Mouse (Mus musculus) gastrocnemius, postnatal 36 days (tissue): ENCODE data around the gene Henmt1. TPM values are rescaled to one million over a fixed set of nuclear protein-coding genes. Genes with fewer than 3 reads are reported as not detected.

ENCODE experiments used
- DNase-seq, 2 experiments: peaks; one replicate each; pipeline ENCODE4 v3.0.0; 2022
- intact Hi-C: fragments of 180-260 bp; cut with DNase I; formaldehyde crosslinking; loops from one replicate; pipeline ENCODE4 v1.15.1; 2025
- total RNA-seq, 2 experiments: library from RNA; stranded (reverse); gene quantifications; 2 replicates each; pipeline ENCODE4 v1.2.3; 2021

Henmt1 gene
- total RNA-seq, 2 experiments from 2014 or later, result not detected

DNA sequence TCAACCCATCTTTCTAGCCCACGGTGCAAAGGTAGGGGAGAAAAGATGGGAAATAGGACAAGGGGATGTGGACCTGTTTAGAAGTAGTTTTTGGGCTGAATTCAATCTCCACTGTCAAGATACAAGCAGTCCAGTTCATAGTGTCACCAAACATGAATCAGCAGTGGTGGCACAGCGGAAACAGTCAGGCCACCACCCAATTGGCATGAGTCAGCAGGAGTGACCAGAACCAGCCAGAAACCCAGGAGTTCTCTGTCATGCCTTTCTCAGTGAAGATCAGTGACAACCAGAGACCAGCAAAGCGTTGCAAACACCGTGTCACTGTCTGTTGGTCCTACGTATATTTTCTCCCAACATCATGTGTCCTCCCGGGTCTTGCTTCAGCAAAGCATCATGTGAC is 6.1 kb upstream of the Henmt1 start:
- intact Hi-C loops, result no loop called here
- no peak for DNase-seq

DNA sequence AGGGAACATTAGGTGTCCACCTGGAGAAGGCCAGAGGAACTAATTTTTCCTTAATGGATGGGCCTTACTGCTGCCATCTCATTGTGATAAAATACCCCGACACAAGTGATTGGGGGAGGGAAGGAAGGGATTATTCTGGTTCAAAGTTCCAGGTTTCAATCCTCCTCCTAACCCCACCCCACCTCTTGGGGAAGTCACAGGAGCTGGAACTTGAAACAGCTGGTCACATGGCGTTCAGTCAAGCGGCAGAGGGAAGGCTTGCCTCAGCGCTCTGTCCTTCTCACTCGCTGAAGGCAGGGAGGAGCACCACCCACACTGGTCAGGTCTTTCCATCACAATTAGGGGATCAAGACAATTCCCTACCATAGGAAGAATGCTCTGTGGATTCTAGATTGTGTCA is 982 bp upstream of the Henmt1 start:
- no peak for DNase-seq
- intact Hi-C loops, result no loop called here

GRCm38 (mm10) chr3:108940001-108940633 is 444 bp downstream of the Henmt1 start, which contains the start of gene Gm9857:
Gene Gm9857, minus strand, starts transcription at chr3:108940445.
- no peak for DNase-seq

GRCm38 (mm10) chr3:108940996-108941395 is 1.3 kb downstream of the Henmt1 start:
- intact Hi-C loops, result no loop called here

More at GRCm38 (mm10) chr3:108940001-108940633, 444 bp downstream of the Henmt1 start, which contains the start of gene Gm9857:
- intact Hi-C loops, result no loop called here

GRCm38 (mm10) chr3:108957976-108958375 is 18.3 kb downstream of the Henmt1 start:
- intact Hi-C loops, result no loop called here
- no peak for DNase-seq

More at GRCm38 (mm10) chr3:108940996-108941395, 1.3 kb downstream of the Henmt1 start:
- no peak for DNase-seq

- intact Hi-C loops, result no loop called here
- no peak for DNase-seq
Measured at GRCm38 (mm10) chr3:108959680-108960295, 20.1 kb downstream of the Henmt1 start.

- DNase-seq, result no peak
Measured at GRCm38 (mm10) chr3:108961226-108961625, 21.6 kb downstream of the Henmt1 start.

DNA sequence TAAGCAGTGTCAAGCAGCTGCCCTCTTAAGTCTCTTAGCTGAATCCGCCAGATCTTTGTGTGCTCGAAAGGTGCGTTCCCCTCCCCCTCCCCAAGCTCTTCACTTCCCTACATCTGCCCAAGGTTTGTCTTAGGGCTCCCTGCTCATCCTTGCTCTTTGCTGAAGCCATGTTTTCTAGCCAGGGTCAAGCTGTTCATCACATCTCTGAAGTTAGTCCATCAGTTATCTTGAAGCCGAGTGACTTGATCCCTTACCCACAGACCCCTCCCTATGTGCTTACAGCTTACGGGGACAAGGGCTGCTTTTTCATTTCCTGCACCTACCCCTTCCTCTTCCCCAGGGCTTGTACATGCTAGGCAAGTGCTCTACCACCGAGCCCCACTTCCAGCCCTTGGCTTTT is 22.0 kb downstream of the Henmt1 start:
- DNase-seq, result no peak
- intact Hi-C loops, result no loop called here

More at GRCm38 (mm10) chr3:108961226-108961625, 21.6 kb downstream of the Henmt1 start:
- intact Hi-C loops, result no loop called here

DNA sequence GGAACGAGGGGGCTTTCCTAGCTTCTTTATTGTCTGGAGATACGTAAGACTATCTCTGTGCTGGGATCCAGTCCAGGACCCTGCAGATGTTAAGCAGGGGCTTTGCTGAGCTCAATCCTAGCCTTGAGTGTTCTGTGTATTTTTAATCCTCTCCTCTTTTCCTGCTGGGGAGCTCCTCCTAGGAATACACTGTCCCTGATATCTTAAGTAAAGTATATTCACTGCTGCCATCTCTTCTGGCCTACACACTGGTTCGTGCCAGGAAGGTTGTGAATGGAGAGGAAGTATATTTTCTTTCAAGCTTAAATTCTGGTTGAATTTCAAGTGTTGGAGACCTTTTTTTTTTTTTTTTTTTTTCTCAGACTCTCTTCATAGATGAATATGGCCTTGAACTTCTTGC is 23.6 kb downstream of the Henmt1 start:
- DNase-seq, result no peak
- intact Hi-C loops, result no loop called here

GRCm38 (mm10) chr3:108963776-108964175 is 24.1 kb downstream of the Henmt1 start:
- intact Hi-C loops, result no loop called here
- no peak for DNase-seq

DNA sequence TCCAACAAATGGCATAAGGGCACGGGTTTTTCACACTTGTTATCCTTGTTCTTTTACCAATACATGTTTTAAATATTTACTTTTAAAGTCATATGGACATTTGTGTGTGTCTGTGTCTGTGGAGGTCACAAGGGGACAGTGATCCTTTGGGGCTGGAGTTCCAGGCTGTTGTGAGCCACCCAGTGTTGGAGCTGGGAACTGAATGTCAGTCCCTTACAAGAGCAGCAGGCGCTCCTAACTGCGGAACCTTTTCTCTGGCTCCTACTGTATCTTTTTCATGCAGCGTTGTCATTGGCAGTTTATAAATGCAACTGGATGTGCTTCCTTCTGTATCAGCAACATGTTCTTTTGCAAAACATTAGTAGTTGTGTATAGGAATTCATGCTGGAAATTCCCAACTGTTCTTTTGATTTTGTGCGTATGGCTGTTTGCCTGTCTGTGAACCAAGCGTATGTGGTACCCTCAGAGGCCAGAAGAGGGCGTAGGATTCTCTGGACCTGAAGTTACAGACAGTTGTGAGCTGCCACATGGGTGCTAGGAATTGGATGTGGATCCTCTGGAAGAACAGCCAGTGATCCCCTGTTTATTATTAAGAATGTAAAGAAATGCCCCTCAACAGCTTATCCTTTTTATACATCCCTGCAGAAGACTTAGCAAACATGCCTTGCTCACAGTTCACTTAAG is 24.8 kb downstream of the Henmt1 start:
- intact Hi-C loops, result no loop called here
- no peak for DNase-seq

DNA sequence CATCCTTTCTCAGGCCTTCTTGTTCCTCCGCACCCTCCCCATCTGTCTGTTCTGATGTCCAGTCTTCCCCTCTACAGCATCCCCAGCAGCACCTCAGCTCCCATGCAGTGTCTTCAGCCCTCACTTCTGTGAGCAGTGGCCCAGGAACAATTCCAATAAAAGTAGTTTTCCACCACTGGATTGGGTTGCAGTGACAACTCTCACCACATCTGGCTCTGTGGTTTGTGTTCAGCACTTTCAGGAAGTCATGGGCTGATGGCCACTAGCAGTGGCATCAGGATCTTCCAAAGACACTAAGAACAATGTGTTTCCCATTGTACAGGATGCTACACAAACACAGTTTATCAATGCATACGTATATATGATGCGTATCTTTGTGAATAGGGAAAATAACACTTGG is 26.4 kb downstream of the Henmt1 start:
- DNase-seq, result no peak
- intact Hi-C loops, result no loop called here

DNA sequence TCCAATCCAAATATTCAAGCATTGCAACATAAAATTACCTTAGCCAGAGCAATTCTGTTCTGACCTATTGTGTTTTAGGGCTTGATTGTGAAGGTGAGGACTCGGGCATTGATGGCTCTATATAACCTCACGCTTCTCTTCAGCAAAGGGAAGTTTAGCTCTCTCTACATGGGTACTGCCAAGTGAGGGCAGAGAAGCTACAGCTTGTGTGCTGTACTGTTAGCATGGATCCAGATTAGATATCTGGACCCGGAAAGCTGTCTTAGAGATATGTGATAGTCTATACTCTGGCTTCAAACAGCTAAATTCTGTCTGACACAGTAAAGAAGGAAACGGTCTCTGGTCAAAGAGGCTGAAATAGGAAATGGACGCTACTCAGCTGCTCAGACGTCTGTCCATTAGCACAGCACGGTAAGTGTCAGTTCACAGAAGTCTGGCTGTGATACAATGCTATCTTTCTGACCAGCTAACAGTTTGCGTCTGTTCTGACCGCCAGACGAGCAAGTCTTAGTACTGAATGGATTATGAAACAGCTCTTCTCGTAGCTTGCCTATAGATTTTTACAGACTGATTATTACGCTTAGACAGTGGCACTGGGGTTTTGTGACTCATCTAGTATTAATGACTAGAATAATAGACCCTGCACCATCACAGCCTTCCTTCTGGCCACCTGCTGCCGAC is 34.4 kb downstream of the Henmt1 start:
- intact Hi-C loops, result no loop called here
- DNase-seq, result no peak

DNA sequence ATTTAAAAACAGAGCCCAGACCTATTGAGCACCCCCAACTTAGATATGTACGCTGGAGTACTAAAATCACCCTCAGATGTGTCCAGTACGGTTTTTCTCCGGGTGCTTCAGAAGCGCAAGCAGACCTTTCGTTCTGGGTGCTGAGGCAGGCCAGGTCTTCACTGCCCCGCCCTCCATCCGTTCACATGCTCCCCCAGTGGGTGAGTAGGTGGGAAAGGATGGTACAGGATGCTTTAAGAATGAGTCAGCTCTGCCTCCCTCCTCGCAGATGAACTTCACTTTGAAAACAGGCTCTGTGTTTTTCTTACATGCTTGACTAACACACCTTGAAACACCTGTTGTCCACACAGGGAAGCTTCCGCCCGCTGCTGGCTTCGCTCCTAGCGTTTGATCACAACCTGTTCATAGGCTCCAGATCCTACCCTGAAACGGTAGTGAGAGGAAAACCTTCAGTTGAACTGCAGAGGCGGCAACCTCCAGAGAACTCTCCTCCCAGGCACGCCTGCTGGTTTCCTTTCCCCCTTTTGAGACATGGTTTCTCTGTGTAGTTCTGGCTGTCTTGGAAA is 35.3 kb downstream of the Henmt1 start:
- intact Hi-C loops, result no loop called here
- DNase-seq, result no peak

DNA sequence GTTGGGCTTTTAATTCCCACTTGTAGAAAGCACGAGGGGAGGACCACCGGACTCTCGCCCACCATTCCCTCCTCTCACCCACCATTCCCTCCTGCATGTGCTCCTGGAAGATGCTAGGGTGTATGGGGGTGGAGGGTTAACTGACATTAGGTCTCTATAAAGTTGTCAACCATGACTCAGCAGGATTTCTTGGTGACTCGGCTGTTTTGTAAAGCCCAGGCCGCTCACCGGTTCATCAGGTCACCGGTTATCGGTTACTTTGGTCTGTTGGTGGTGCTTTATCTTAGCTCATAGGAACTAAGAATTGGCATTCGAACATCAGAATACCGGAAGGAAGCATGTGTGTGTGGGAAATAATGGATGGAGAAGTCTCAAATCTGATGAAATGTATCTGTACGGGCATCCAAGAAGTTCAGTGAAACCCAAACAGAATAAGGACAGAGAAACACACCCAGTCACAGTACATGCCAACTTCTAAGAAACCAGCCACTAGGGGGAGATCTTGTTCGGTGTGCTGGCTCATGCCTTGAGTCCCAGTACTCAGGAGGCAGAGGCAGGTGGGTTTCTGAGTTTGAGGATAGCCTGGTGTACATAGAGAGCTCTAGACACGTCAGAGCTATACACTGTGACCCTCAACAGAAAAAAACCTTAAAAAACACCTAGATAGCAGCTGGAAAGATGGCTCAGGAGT is 37.8 kb downstream of the Henmt1 start:
- intact Hi-C loops, result no loop called here
- DNase-seq, result no peak

- DNase-seq, result no peak
- intact Hi-C loops, result no loop called here
Measured at GRCm38 (mm10) chr3:108981946-108982345, 42.3 kb downstream of the Henmt1 start.

- DNase-seq, result no peak
- intact Hi-C loops, result no loop called here
Measured at GRCm38 (mm10) chr3:108983989-108984388, 44.3 kb downstream of the Henmt1 start.

GRCm38 (mm10) chr3:108986534-108986933 is 46.9 kb downstream of the Henmt1 start:
- intact Hi-C loops, result no loop called here
- no peak for DNase-seq

DNA sequence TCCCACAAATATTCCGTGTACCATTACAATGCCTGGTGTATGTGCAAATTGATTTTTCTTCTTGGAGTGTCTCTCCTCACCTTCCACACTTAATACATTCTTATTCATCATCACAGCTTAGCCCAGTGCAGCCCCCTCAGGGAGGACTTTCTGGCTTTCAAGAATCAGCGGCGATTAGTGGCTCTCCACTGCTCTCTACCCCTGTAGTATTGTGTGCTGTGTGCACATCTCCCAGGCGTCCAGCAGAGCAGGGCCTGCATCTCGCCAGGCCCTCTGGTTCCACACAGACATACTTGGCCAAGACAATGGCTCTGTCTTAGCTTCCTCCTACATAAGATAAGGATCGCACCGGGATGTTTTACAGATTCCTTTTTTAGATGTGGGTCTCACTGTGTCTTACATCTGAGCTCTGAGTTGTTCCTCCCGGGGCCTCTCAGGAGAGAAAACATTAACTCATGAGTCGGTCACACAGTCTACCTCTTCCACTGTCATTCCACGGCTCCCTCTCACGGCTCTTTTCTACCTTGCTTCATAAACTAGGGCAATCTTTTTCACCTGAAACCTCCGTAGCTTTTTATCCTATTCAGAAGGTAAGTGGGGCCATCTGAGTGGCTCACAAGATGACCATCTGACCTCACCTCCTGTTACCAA is 47.5 kb downstream of the Henmt1 start:
- DNase-seq, result no peak
- intact Hi-C loops, result no loop called here
